Mouse (Mus musculus) heart, postnatal 0 days (tissue): ENCODE data around the gene Pdlim4.

Experiments
- CTCF ChIP-seq: IDR thresholded peaks from 2 replicates; pipeline ENCODE4 v1.5.1; 2016; ENCODE audit warnings: antibody characterized with exemption, control low read depth, low read depth
- EP300 ChIP-seq: IDR thresholded peaks from 2 replicates; pipeline ENCODE4 v1.6.1; 2016; ENCODE audit warnings: antibody characterized with exemption, low read depth

DNA sequence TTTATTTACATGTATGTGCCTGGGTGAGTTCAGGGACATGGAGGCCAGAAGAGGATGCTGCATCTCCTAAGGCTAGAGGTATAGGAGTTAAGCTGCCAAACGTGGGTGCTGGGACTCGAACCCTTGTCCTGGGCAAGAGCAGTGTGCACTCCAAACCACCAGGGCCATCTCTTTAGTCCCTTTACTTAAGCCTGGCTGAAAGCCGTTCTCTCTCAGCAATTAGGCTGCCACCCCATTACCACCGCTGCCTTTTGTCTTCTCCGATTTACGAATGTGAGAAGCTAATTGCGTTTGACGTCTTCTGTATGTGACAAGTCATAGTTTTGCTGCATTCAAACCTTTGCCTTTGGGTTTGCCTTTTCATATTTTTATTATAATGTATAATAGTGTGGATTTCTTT, 52.8 kb downstream of the Pdlim4 start:
- TF ChIP-seq CTCF (no peak), EP300 (no peak)
